Comparison of ENCODE assay signal across 7 mouse cellular contexts in the genomic region with DNA sequence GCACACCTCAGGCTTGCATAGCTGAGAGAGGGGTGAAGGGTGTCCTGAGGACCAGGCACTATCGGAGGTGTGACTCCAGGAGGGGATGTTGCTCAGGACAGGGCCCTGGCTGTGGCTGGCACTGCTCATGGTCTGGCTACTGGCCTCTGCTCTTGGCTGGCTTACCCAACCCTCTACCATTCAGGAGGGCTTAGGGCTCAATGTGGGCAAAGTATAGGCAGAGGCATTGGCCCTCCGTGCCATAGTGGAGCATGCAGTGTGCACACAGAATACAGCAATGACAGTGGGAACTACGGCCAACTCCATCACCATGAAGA.
DNase-seq lines count a peak whose midpoint lies in the region; ATAC-seq and TF ChIP-seq lines count a peak whose summit lies in the region.

No protein-coding gene starts in this region.

- no peak overlapping the region for H3K4me2 ChIP-seq in forebrain, embryonic 16.5 days (ENCODE audit: low read length)
- peak overlapping the region; percentile 34 for H3K4me2 ChIP-seq in limb, embryonic 13.5 days (replicated peaks)
- H3K4me2 ChIP-seq in stomach, embryonic 14.5 days (replicated peaks; ENCODE audit: low read depth, low read length) = no peak overlapping the region

- no peak for TF ChIP-seq POLR2A in liver, adult 2 months (IDR thresholded peaks at IDR 0.05; ENCODE audit: extremely low read depth, insufficient read depth, low read length)

- no peak overlapping the region for H3K4me3 ChIP-seq in liver, adult 2 months (ENCODE audit: insufficient read depth, low read depth, low read length)
- no peak overlapping the region for H3K4me3 ChIP-seq in forebrain, embryonic 16.5 days (replicated peaks; ENCODE audit: low read length)
- no peak overlapping the region for H3K4me3 ChIP-seq in limb, embryonic 13.5 days
- no peak overlapping the region for H3K4me3 ChIP-seq in stomach, embryonic 14.5 days (ENCODE audit: low read depth, low read length)

- no peaks in the 10 kb centered on the region for H3K79me2 ChIP-seq in liver, adult 2 months (ENCODE audit: control insufficient read depth, insufficient read depth, low read length)

- H3K9ac ChIP-seq in liver, adult 2 months (ENCODE audit: low read depth, low read length) = no peak overlapping the region
- no peak overlapping the region for H3K9ac ChIP-seq in forebrain, embryonic 16.5 days (replicated peaks; ENCODE audit: low read depth, low read length)
- H3K9ac ChIP-seq in limb, embryonic 13.5 days = peak overlapping the region; percentile 53; the same call in 1 of the 2 replicates
- H3K9ac ChIP-seq in stomach, embryonic 14.5 days (replicated peaks; ENCODE audit: low read depth, low read length) = no peak overlapping the region

- peaks cover 4% of the 10 kb centered on the region; the same call in 1 of the 2 replicates for H3K4me1 ChIP-seq in liver, adult 2 months (ENCODE audit: control insufficient read depth, insufficient read depth, low read length)
- H3K4me1 ChIP-seq in forebrain, embryonic 16.5 days (replicated peaks; ENCODE audit: control insufficient read depth, insufficient read depth, low read length) = peaks cover 48% of the 10 kb centered on the region
- H3K4me1 ChIP-seq in limb, embryonic 13.5 days = peaks cover 51% of the 10 kb centered on the region
- H3K4me1 ChIP-seq in stomach, embryonic 14.5 days (ENCODE audit: control insufficient read depth, insufficient read depth, low read length) = peaks cover 29% of the 10 kb centered on the region

- no peaks in the 10 kb centered on the region for H3K27me3 ChIP-seq in liver, adult 2 months (ENCODE audit: control insufficient read depth, insufficient read depth, low read length)
- H3K27me3 ChIP-seq in forebrain, embryonic 16.5 days (replicated peaks; ENCODE audit: control insufficient read depth, insufficient read depth, low read length) = no peaks in the 10 kb centered on the region
- no peaks in the 10 kb centered on the region for H3K27me3 ChIP-seq in limb, embryonic 13.5 days
- H3K27me3 ChIP-seq in stomach, embryonic 14.5 days (ENCODE audit: control insufficient read depth, insufficient read depth, low read length) = no peaks in the 10 kb centered on the region

- TF ChIP-seq CTCF in liver, adult 2 months (IDR thresholded peaks at IDR 0.05; ENCODE audit: low read depth, low read length) = no peak

- no peak for DNase-seq in liver, adult 2 months (ENCODE audit: extremely low read depth, low read depth, low spot score)
- DNase-seq in liver = no peak
- no peak for DNase-seq in adrenal gland, postnatal 36 days
- no peak for DNase-seq in embryo, embryonic 11 days

- no peaks in the 10 kb centered on the region for H3K9me3 ChIP-seq in forebrain, embryonic 16.5 days (ENCODE audit: control insufficient read depth, low read length)
- no peaks in the 10 kb centered on the region; the same call in 1 of the 2 replicates for H3K9me3 ChIP-seq in limb, embryonic 13.5 days
- H3K9me3 ChIP-seq in stomach, embryonic 14.5 days (ENCODE audit: control insufficient read depth, low read depth, low read length) = no peaks in the 10 kb centered on the region

- ATAC-seq in forebrain, embryonic 16.5 days = peak; percentile 34
- no peak for ATAC-seq in limb, embryonic 13.5 days (ENCODE audit: low FRiP score, low read depth)
- ATAC-seq in stomach, embryonic 14.5 days (ENCODE audit: insufficient number of reproducible peaks, insufficient read depth, low FRiP score, low read depth) = no peak

- WGBS in liver, adult 2 months = 84% methylated on average over 3 of the region's 3 CpGs
- WGBS in forebrain, embryonic 16.5 days = 51% methylated on average over 3 of the region's 3 CpGs
- 59% methylated on average over 3 of the region's 3 CpGs for WGBS in limb, embryonic 13.5 days
- WGBS in stomach, embryonic 14.5 days = 71% methylated on average over 3 of the region's 3 CpGs

- H3K36me3 ChIP-seq in liver, adult 2 months (ENCODE audit: control insufficient read depth, insufficient read depth, low read length) = no peaks in the 10 kb centered on the region
- 0 out of 2 replicates have a peak, but pooled peaks cover 3% of the 10 kb centered on the region for H3K36me3 ChIP-seq in forebrain, embryonic 16.5 days (ENCODE audit: control insufficient read depth, insufficient read depth)
- H3K36me3 ChIP-seq in limb, embryonic 13.5 days = peaks cover 21% of the 10 kb centered on the region
- H3K36me3 ChIP-seq in stomach, embryonic 14.5 days (ENCODE audit: control insufficient read depth, insufficient read depth, low read length) = no peaks in the 10 kb centered on the region; the same call in 1 of the 2 replicates

- H3K27ac ChIP-seq in liver, adult 2 months (replicated peaks; ENCODE audit: insufficient read depth, low read depth, low read length) = 0 out of 2 replicates have a peak overlapping the region, but pooled peaks have one; percentile 22
- H3K27ac ChIP-seq in forebrain, embryonic 16.5 days (ENCODE audit: low read length) = peak overlapping the region; percentile 65
- H3K27ac ChIP-seq in limb, embryonic 13.5 days = peak overlapping the region; percentile 85
- H3K27ac ChIP-seq in stomach, embryonic 14.5 days (ENCODE audit: low read length) = peak overlapping the region; percentile 75; the same call in 1 of the 2 replicates

Comparison
In these comparisons a context has a peak if more than half of its experiments do, and no peak if none do; other contexts are left out.
1. H3K27ac ChIP-seq: peak in every context shown above with its lines; median percentile 85 in limb, embryonic 13.5 days; 75 in stomach, embryonic 14.5 days; 65 in forebrain, embryonic 16.5 days; 22 in liver, adult 2 months.